Mouse (Mus musculus): ENCODE measurements around the gene Trim14. TPM values are rescaled to one million over a fixed set of nuclear protein-coding genes. Genes with fewer than 3 reads are reported as not detected.

Trim14 gene
- total and polyA plus RNA-seq, 2 experiments from 2014 or later, result 0.73 to 1.4 TPM

DNA sequence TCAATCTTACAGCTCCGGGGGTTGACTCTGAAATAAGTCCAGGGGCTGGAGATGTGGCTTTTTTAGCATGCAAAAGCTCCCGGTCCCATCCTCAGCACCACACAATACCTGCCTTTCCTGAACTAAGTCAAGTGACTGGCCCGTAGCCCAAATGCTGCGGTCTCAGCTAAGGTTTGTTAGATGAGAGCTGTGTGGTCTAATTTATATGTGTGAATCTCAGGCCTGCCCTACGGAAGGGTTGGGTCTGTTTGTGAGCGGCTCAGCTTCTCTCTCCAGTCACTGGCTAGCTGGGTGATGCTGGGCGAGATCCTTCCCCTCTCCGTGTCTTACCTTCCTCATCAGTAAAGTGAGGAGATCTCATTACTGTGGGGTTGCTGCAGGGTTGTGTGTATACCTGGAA is 32.2 kb upstream of the Trim14 start:
- DNase-seq (no peak), ATAC-seq (no peak)
- H3K36me3 ChIP-seq (ENCODE audit: insufficient read depth), result no peaks in the 10 kb centered on the region
- H3K27ac ChIP-seq (ENCODE audit: low read depth, low read length), result no peak overlapping the region
- TF ChIP-seq CTCF (IDR thresholded peaks at IDR 0.05; ENCODE audit: low read depth), result no peak
- 92% methylated on average over 8 of the region's 8 CpGs for WGBS
- H3K9me3 ChIP-seq (ENCODE audit: low read length), result 0 out of 2 replicates have a peak, but pooled peaks cover 3% of the 10 kb centered on the region
- H3K9ac ChIP-seq, result no peak overlapping the region
- no peak overlapping the region for H3K4me2 ChIP-seq (ENCODE audit: low read depth)
- no peak overlapping the region for H3K4me3 ChIP-seq (ENCODE audit: low read depth, low read length)
- no peaks in the 10 kb centered on the region for H3K4me1 ChIP-seq (ENCODE audit: insufficient read depth)
- no peaks in the 10 kb centered on the region for H3K27me3 ChIP-seq (ENCODE audit: insufficient read depth, low read length)

DNA sequence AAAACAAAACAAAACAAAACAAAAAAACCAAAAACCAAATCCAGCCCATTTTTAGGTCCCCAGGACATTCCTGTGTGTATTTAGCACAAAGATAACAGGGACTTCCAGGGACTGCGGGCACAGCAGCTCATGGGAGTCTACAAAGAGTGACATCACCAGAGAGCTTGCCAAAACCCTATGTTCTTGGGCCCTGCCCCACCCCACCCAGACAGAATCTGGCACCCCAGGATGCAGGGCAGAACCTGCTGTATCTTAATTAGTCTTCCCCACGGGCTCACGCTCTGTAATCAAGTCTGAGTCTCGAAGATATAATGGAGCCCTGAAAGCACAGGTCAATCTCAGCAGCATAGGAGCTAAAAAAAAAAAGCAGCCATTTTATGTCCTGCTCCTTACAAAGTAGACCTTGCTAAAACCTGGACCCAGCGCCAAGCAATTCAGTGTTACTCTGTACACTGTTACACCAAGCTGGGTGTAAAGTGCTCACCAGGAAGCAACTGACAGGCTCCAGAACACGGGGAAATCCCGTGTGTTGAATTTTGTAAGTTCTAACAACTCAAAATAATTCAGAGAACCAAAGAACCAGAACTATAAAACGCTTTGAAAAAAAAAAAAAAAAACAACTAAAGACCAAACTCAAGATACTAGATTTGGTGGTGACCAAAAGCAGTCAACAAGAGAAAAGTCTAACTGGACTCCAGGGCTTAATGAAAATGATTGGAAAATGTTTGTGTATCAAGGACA is 31.2 kb upstream of the Trim14 start:
- no peak for ATAC-seq
- H3K4me3 ChIP-seq (ENCODE audit: low read depth, low read length), result no peak overlapping the region
- no peak overlapping the region for H3K27ac ChIP-seq (ENCODE audit: low read depth, low read length)
- TF ChIP-seq CTCF (IDR thresholded peaks at IDR 0.05; ENCODE audit: low read depth), result no peak
- H3K36me3 ChIP-seq (ENCODE audit: insufficient read depth), result no peaks in the 10 kb centered on the region
- H3K4me2 ChIP-seq (ENCODE audit: low read depth), result no peak overlapping the region
- WGBS, result 53% methylated on average over 8 of the region's 8 CpGs
- no peaks in the 10 kb centered on the region for H3K4me1 ChIP-seq (ENCODE audit: insufficient read depth)
- DNase-seq, result no peak
- no peak overlapping the region for H3K9ac ChIP-seq
- no peaks in the 10 kb centered on the region for H3K27me3 ChIP-seq (ENCODE audit: insufficient read depth, low read length)
- H3K9me3 ChIP-seq (ENCODE audit: low read length), result no peaks in the 10 kb centered on the region

DNA sequence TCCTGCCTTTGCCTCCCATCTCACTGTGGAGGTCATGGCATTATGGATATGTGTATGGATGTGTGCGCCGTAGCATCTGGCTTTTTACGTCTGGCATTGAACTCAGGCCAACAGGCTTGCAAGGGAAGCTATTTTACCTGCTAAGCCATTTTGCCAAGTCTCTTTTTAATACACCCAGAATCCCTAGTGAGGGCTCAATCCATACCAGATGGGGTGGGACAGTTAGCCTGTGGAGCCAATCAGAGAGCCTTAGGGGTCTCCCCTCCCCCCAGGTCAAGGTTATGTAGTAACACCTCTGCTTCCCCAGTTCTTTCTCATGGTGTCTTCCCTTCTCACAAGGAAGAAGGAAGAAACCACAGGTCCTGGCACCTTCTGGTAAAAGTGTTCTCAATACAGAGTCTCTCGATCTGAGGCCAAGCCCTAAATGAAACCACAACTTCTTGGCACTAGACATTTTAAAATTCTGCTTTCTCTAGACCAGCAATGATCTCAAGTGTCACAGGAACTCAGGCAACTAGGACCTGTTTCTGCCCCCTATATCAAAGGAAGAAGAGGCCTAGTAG is 29.5 kb upstream of the Trim14 start:
- no peak overlapping the region for H3K9ac ChIP-seq
- no peak for DNase-seq
- WGBS, result 83% methylated on average over 4 of the region's 4 CpGs
- no peak for TF ChIP-seq CTCF (IDR thresholded peaks at IDR 0.05; ENCODE audit: low read depth)
- no peaks in the 10 kb centered on the region for H3K9me3 ChIP-seq (ENCODE audit: low read length)
- ATAC-seq, result no peak
- no peaks in the 10 kb centered on the region for H3K36me3 ChIP-seq (ENCODE audit: insufficient read depth)
- H3K4me3 ChIP-seq (ENCODE audit: low read depth, low read length), result no peak overlapping the region
- no peaks in the 10 kb centered on the region for H3K4me1 ChIP-seq (ENCODE audit: insufficient read depth)
- H3K27ac ChIP-seq (ENCODE audit: low read depth, low read length), result no peak overlapping the region
- H3K4me2 ChIP-seq (ENCODE audit: low read depth), result no peak overlapping the region
- no peaks in the 10 kb centered on the region for H3K27me3 ChIP-seq (ENCODE audit: insufficient read depth, low read length)

DNA sequence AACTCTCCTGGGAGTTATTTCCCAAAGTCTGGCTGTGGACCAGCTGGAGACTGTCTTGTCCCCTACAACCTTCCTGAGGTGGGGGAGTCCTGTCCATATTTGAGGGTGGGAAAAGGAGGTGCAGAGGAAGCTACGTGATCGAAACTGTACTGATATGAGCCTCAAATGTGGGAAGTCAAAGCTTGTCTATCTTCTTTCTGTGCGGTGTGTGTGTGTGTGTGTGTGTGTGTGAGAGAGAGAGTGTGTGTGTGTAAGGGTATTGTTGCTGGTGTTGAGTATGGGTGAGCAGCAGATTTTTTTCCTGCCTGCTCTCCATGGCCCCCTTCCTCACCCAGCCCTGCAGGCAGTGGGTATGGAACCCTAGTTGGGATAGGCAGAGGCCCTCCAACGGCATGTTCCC is 28.3 kb upstream of the Trim14 start:
- Histone ChIP-seq H3K27ac (ENCODE audit: low read depth, low read length) (no peak overlapping the region), H3K36me3 (ENCODE audit: insufficient read depth) (no peaks in the 10 kb centered on the region), H3K4me2 (ENCODE audit: low read depth) (no peak overlapping the region), H3K9ac (no peak overlapping the region), H3K9me3 (ENCODE audit: low read length) (no peaks in the 10 kb centered on the region), H3K4me1 (ENCODE audit: insufficient read depth) (no peaks in the 10 kb centered on the region), H3K4me3 (ENCODE audit: low read depth, low read length) (no peak overlapping the region), H3K27me3 (ENCODE audit: insufficient read depth, low read length) (no peaks in the 10 kb centered on the region)
- no peak for ATAC-seq
- DNase-seq, result no peak
- 87% methylated on average over 4 of the region's 4 CpGs for WGBS
- TF ChIP-seq CTCF (IDR thresholded peaks at IDR 0.05; ENCODE audit: low read depth), result no peak

DNA sequence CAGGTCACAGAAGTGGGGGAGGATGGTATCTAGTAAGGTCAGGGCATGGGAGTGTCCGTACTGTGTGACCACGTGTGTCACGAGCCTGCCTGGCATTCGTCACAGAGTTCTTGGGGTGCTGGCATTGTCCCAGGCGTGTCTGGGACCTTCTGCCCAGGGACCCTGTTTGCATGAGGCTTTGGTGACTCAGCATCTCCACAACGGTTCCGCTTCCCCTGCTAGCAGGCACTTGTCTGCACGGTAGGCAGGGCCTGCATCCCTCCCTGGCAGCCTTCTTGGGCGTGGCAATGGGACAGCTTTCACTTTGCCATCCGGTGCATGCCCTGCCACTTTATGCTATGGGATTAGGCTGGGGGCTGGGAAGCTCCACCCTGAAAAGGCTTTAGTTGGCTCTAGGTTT is 27.9 kb upstream of the Trim14 start:
- TF ChIP-seq CTCF (IDR thresholded peaks at IDR 0.05; ENCODE audit: low read depth), result no peak
- H3K27me3 ChIP-seq (ENCODE audit: insufficient read depth, low read length), result no peaks in the 10 kb centered on the region
- DNase-seq (no peak), ATAC-seq (no peak)
- H3K27ac ChIP-seq (ENCODE audit: low read depth, low read length), result no peak overlapping the region
- H3K9ac ChIP-seq, result no peak overlapping the region
- H3K4me1 ChIP-seq (ENCODE audit: insufficient read depth), result no peaks in the 10 kb centered on the region
- H3K36me3 ChIP-seq (ENCODE audit: insufficient read depth), result no peaks in the 10 kb centered on the region
- H3K9me3 ChIP-seq (ENCODE audit: low read length), result no peaks in the 10 kb centered on the region
- H3K4me2 ChIP-seq (ENCODE audit: low read depth), result no peak overlapping the region
- no peak overlapping the region for H3K4me3 ChIP-seq (ENCODE audit: low read depth, low read length)
- 67% methylated on average over 10 of the region's 10 CpGs for WGBS

DNA sequence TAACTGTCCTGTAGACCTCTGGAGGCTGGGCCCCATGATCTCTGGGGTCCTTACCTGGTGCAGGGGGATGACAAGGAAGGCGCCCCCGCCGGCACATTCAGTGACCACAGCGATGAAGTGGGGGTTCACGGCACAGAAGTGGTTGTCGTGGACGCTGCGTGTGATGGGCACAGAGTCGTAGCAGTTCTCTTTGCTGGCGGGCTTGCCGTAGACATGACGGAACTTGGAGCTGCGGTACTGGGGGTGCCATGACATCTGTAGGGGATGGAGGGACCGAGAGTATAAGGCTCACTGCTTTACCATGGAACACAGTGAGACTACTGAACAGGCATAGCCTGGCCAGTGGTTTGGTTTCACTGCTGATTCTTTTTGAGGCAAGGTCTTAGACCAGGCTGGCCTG is 26.9 kb upstream of the Trim14 start:
- 96% methylated on average over 14 of the region's 14 CpGs for WGBS
- TF ChIP-seq CTCF (IDR thresholded peaks at IDR 0.05; ENCODE audit: low read depth), result no peak
- no peak overlapping the region for H3K4me3 ChIP-seq (ENCODE audit: low read depth, low read length)
- DNase-seq (no peak), ATAC-seq (no peak)
- no peaks in the 10 kb centered on the region for H3K4me1 ChIP-seq (ENCODE audit: insufficient read depth)
- H3K27me3 ChIP-seq (ENCODE audit: insufficient read depth, low read length), result no peaks in the 10 kb centered on the region
- H3K9me3 ChIP-seq (ENCODE audit: low read length), result no peaks in the 10 kb centered on the region
- no peaks in the 10 kb centered on the region for H3K36me3 ChIP-seq (ENCODE audit: insufficient read depth)
- H3K27ac ChIP-seq (ENCODE audit: low read depth, low read length), result no peak overlapping the region
- H3K9ac ChIP-seq, result no peak overlapping the region
- H3K4me2 ChIP-seq (ENCODE audit: low read depth), result no peak overlapping the region

DNA sequence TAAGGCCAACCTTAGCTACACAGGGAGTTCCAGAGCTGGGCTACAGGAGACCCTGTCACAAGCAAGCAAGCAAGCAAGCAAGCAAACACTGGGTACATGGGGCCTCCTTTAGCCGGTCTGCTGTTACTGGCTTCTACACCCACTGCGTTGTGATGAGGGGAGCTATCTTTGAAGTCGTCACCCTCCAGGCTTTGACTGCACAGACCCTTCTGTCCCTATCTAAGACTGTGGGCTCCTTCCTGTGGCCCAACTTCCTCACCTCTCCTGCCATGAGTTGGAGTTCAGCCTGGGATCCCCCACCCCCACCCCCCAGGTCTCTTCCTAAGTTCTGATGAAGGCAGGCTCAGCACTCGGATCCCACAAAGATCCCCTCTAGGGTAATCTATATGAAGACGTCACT is 26.1 kb upstream of the Trim14 start:
- H3K27ac ChIP-seq (ENCODE audit: low read depth, low read length), result no peak overlapping the region
- no peaks in the 10 kb centered on the region for H3K9me3 ChIP-seq (ENCODE audit: low read length)
- H3K36me3 ChIP-seq (ENCODE audit: insufficient read depth), result no peaks in the 10 kb centered on the region
- no peak overlapping the region for H3K4me2 ChIP-seq (ENCODE audit: low read depth)
- DNase-seq (no peak), ATAC-seq (no peak)
- H3K27me3 ChIP-seq (ENCODE audit: insufficient read depth, low read length), result no peaks in the 10 kb centered on the region
- WGBS, result 86% methylated on average over 5 of the region's 5 CpGs
- H3K4me3 ChIP-seq (ENCODE audit: low read depth, low read length), result no peak overlapping the region
- TF ChIP-seq CTCF (IDR thresholded peaks at IDR 0.05; ENCODE audit: low read depth), result no peak
- no peak overlapping the region for H3K9ac ChIP-seq
- H3K4me1 ChIP-seq (ENCODE audit: insufficient read depth), result no peaks in the 10 kb centered on the region
